Mouse (Mus musculus) heart, postnatal 0 days (tissue): ENCODE data around the gene Uap1l1. TPM values are rescaled to one million over a fixed set of nuclear protein-coding genes. Genes with fewer than 3 reads are reported as not detected.
A peak's percentile ranks its signal among the peaks of the same experiment; 100 is the strongest.

Source experiments
- ATAC-seq: fragments of 200-750 bp; cut with Nextera tagmentation; 2 replicates; pipeline ENCODE4 v1.8.0; 2017; ENCODE audit warnings: low read depth, moderate number of reproducible peaks, moderate library complexity; ENCODE audit not compliant: insufficient read depth
- DNase-seq: peaks from one replicate; pipeline ENCODE4 v3.0.0-alpha.2; 2016; ENCODE audit warnings: low spot score
- H3K27ac ChIP-seq: fragments of 300-500 bp; sonication (generic); 2 replicates; pipeline ENCODE4 v1.5.1; 2014; ENCODE audit warnings: low read depth, mild to moderate bottlenecking
- H3K27me3 ChIP-seq: fragments of 300-500 bp; sonication (generic); 2 replicates; pipeline ENCODE4 v1.6.1; 2014; ENCODE audit warnings: low read length, mixed read lengths; ENCODE audit not compliant: control insufficient read depth, insufficient read depth
- H3K36me3 ChIP-seq: fragments of 300-500 bp; sonication (generic); replicated peaks from 2 replicates; pipeline ENCODE4 v1.6.1; 2014; ENCODE audit warnings: low read length, mixed read lengths; ENCODE audit not compliant: control insufficient read depth, insufficient read depth
- H3K4me1 ChIP-seq: fragments of 300-500 bp; sonication (generic); 2 replicates; pipeline ENCODE4 v1.6.1; 2014; ENCODE audit warnings: antibody characterized with exemption; ENCODE audit not compliant: control insufficient read depth, insufficient read depth
- H3K4me2 ChIP-seq: fragments of 300-500 bp; sonication (generic); 2 replicates; pipeline ENCODE4 v1.6.1; 2014; ENCODE audit warnings: low read depth, mild to moderate bottlenecking, low read length, moderate library complexity
- H3K4me3 ChIP-seq: fragments of 300-500 bp; sonication (generic); 2 replicates; pipeline ENCODE4 v1.5.1; 2014; ENCODE audit warnings: low read depth, low read length
- H3K9ac ChIP-seq: fragments of 300-500 bp; sonication (generic); replicated peaks from 2 replicates; pipeline ENCODE4 v1.6.1; 2014; ENCODE audit warnings: low read depth, low read length, mixed read lengths
- H3K9me3 ChIP-seq: fragments of 300-500 bp; sonication (generic); replicated peaks from 2 replicates; pipeline ENCODE4 v1.6.1; 2016; ENCODE audit warnings: low read length; ENCODE audit not compliant: control insufficient read depth
- CTCF ChIP-seq: IDR thresholded peaks from 2 replicates; pipeline ENCODE4 v1.5.1; 2016; ENCODE audit warnings: antibody characterized with exemption, control low read depth, low read depth
- EP300 ChIP-seq: IDR thresholded peaks from 2 replicates; pipeline ENCODE4 v1.6.1; 2016; ENCODE audit warnings: antibody characterized with exemption, low read depth
- WGBS: fragments of 180-500 bp; shearing (Covaris S2); extraction: QIAGEN DNeasy Blood & Tissue Kit; methylation state at CpG from one replicate; pipeline ENCODE4 v1.1.7; 2014; 5-methylcytosine and 5-hydroxymethylcytosine counted together
- polyA plus RNA-seq: library from polyadenylated mRNA; unstranded; fragments of >200 nt; fragmentation: Nextera tagmentation; extraction: Ambion mirVana; gene quantifications from 2 replicates; pipeline ENCODE4 v1.2.1, GENCODE M21; 2015
- total RNA-seq: library from RNA; depleted of rRNA; stranded (reverse); fragments of >200 nt; gene quantifications from 2 replicates; pipeline ENCODE4 v1.2.3, GENCODE M21; 2014; ENCODE audit warnings: low replicate concordance

The Uap1l1 gene
- total and polyA plus RNA-seq, 2 experiments from 2014 or later, result 1.3 to 14.3 TPM

GRCm38 (mm10) chr2:25396597-25396983 is 31.1 kb upstream of the Uap1l1 start:
- peak overlapping the region; percentile 60 for H3K4me2 ChIP-seq
- H3K9me3 ChIP-seq, result no peaks in the 10 kb centered on the region
- H3K4me3 ChIP-seq, result peak overlapping the region; percentile 42
- no peak for ATAC-seq
- peaks cover 83% of the 10 kb centered on the region for H3K27me3 ChIP-seq
- no peak overlapping the region for H3K27ac ChIP-seq
- 24% methylated on average over 3 of the region's 3 CpGs for WGBS
- no peak for DNase-seq
- TF ChIP-seq CTCF (no peak), EP300 (no peak)
- H3K9ac ChIP-seq, result no peak overlapping the region
- no peaks in the 10 kb centered on the region for H3K36me3 ChIP-seq
- peaks cover 5% of the 10 kb centered on the region; the same call in 1 of the 2 replicates for H3K4me1 ChIP-seq

- Histone ChIP-seq H3K4me1 (peaks cover 5% of the 10 kb centered on the region; the same call in 1 of the 2 replicates), H3K9ac (no peak within 1 kb of the TSS), H3K9me3 (no peaks in the 10 kb centered on the region), H3K27me3 (peaks cover 76% of the 10 kb centered on the region), H3K4me2 (peak within 1 kb of the TSS; percentile 60), H3K4me3 (peak within 1 kb of the TSS; percentile 42), H3K36me3 (no peaks in the 10 kb centered on the region), H3K27ac (no peak within 1 kb of the TSS; the same call in 1 of the 2 replicates)
- ATAC-seq, result 0 out of 2 replicates have a peak, but pooled peaks have one; percentile 13
- DNase-seq, result peak; percentile 13
- 3% methylated on average over 52 of the region's 57 CpGs for WGBS
- no peak for TF ChIP-seq EP300
- TF ChIP-seq CTCF, result no peak
Observed at GRCm38 (mm10) chr2:25395721-25396596, 30.5 kb upstream of the Uap1l1 start, which contains the start of gene Entpd2. Entpd2 (plus strand) TSS chr2:25395874.

DNA sequence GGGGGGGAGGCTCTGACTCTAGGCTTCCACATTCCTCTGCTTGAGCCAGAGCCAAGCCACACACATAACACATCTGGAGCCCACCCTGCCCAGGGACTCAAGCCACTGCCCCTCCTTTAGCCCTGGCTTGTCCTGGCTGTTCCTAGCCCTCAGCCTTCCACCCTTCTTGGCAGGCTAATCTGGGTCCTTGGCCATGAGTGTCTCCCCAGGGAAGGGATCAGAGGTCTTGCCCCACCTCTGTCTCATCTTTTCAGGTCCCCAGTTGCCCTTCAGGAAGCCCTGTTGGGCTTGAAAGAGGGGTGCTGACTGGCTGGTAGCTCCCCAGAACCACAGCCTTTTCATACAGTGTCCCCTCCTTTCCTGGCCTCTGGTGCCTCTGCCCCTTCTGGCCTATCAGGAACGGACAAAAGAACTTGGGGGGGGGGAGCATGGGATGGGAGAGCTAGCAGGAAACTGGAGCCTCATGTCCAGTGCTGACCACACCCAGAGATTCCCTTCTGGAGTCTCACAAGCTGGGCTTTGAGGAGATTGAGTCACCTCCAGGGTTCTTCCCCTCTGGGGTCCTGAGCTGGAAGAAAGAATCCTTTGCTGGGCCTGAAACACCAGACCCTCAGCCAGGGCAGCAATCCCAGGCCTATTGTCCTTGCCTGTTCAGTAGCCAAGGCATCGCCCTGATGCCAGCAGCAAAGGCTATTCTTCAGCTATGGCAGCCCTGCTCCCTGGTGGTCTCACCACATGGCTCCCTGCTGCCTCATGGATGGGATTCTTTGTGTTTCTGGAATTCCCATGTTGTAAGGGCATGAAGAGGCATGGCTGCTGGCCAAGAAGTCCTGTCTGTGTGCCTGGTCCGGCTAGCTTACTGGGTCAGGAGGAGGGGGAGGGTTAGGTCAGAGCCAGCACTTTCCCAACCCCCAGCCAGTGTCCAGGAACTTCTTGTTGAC is 29.1 kb upstream of the Uap1l1 start:
- no peak overlapping the region; the same call in 1 of the 2 replicates for H3K27ac ChIP-seq
- no peaks in the 10 kb centered on the region for H3K9me3 ChIP-seq
- no peak overlapping the region for H3K9ac ChIP-seq
- no peak overlapping the region for H3K4me2 ChIP-seq
- WGBS, result 26% methylated on average over 3 of the region's 3 CpGs
- H3K4me3 ChIP-seq, result no peak overlapping the region
- DNase-seq (peak; percentile 25), ATAC-seq (peak; percentile 37; the same call in 1 of the 2 replicates)
- H3K4me1 ChIP-seq, result peaks cover 5% of the 10 kb centered on the region; the same call in 1 of the 2 replicates
- no peaks in the 10 kb centered on the region for H3K36me3 ChIP-seq
- TF ChIP-seq EP300, result no peak
- no peak for TF ChIP-seq CTCF
- peaks cover 62% of the 10 kb centered on the region for H3K27me3 ChIP-seq

DNA sequence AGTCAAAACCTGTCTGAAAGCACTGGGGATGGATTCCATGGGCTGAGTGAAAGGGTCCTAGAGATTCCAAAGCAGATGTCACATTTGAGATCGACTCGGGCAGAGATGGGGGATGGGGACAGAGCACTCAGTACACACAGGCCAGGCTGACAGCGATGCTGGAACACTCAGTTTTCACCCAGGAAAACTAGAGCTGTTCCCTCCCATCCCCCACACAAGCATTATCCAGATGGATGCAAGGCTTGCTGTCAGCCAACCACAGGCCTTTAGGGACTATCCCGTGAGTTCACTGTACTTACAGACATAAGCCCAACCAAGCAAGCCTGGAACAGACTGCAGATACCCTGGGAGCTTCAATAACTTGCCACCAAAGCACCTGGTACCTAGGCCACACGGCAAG is 25.8 kb upstream of the Uap1l1 start:
- Histone ChIP-seq H3K4me3 (no peak overlapping the region), H3K4me1 (peaks cover 5% of the 10 kb centered on the region; the same call in 1 of the 2 replicates), H3K9me3 (no peaks in the 10 kb centered on the region), H3K27me3 (peaks cover 29% of the 10 kb centered on the region), H3K27ac (no peak overlapping the region), H3K4me2 (no peak overlapping the region), H3K9ac (no peak overlapping the region), H3K36me3 (no peaks in the 10 kb centered on the region)
- TF ChIP-seq CTCF (no peak), EP300 (no peak)
- 58% methylated on average over 5 of the region's 5 CpGs for WGBS
- ATAC-seq, result no peak
- DNase-seq, result no peak

DNA sequence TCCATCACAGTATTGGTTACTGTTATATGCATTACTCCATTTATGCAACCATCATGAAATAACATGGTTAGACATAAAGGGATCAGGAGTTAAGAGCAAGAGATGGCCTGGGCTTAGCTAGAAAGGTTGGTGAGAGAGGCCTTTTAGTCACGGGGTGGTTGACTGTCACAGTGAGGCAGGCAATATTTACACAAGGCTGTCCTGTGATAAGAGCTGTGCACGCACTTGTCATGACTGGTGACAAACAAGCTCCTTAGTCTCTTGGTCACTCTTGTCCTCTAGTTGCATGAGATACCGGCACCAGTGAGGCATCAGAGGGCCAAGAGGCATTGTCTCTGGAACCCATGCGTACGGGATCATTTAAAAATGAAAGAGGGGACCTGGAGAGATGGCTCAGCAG is 19.0 kb upstream of the Uap1l1 start:
- Histone ChIP-seq H3K27me3 (no peaks in the 10 kb centered on the region), H3K9ac (no peak overlapping the region), H3K4me3 (no peak overlapping the region), H3K36me3 (no peaks in the 10 kb centered on the region), H3K4me2 (no peak overlapping the region), H3K9me3 (no peaks in the 10 kb centered on the region), H3K27ac (no peak overlapping the region), H3K4me1 (no peaks in the 10 kb centered on the region)
- 57% methylated on average over 5 of the region's 5 CpGs for WGBS
- ATAC-seq, result no peak
- no peak for DNase-seq
- no peak for TF ChIP-seq EP300
- no peak for TF ChIP-seq CTCF
